Mouse (Mus musculus) hindbrain, embryonic 10.5 days (tissue): ENCODE measurements around the gene Upk3b. TPM values are rescaled to one million over a fixed set of nuclear protein-coding genes. Genes with fewer than 3 reads are reported as not detected.

Experiments used
- DNase-seq: peaks from one replicate; pipeline ENCODE4 v3.0.0-alpha.2; 2017; ENCODE audit warnings: low spot score
- H3K27ac ChIP-seq: fragments of 300-500 bp; sonication (generic); 2 replicates; pipeline ENCODE4 v1.5.1; 2016; ENCODE audit warnings: mild to moderate bottlenecking, moderate library complexity
- H3K27me3 ChIP-seq: fragments of 300-500 bp; sonication (generic); 2 replicates; pipeline ENCODE4 v1.6.1; 2016; ENCODE audit warnings: mild to moderate bottlenecking; ENCODE audit not compliant: poor library complexity, insufficient read depth, severe bottlenecking
- H3K36me3 ChIP-seq: fragments of 300-500 bp; sonication (generic); 2 replicates; pipeline ENCODE4 v1.6.1; 2016; ENCODE audit warnings: mild to moderate bottlenecking, moderate library complexity
- H3K4me1 ChIP-seq: fragments of 300-500 bp; sonication (generic); replicated peaks from 2 replicates; pipeline ENCODE4 v1.6.1; 2016; ENCODE audit warnings: mild to moderate bottlenecking
- H3K4me3 ChIP-seq: fragments of 300-500 bp; sonication (generic); 2 replicates; pipeline ENCODE4 v1.5.1; 2016; ENCODE audit warnings: mild to moderate bottlenecking, moderate library complexity
- H3K9me3 ChIP-seq: fragments of 300-500 bp; sonication (generic); 2 replicates; pipeline ENCODE4 v1.6.1; 2016; ENCODE audit warnings: mild to moderate bottlenecking, moderate library complexity
- WGBS: fragments of 180-500 bp; shearing (Covaris S2); methylation state at CpG from one replicate; pipeline ENCODE4 v1.1.7; 2016; 5-methylcytosine and 5-hydroxymethylcytosine counted together
- polyA plus RNA-seq: library from polyadenylated mRNA; unstranded; fragments of >200 nt; fragmentation: Nextera tagmentation; extraction: Ambion mirVana; gene quantifications from 2 replicates; pipeline ENCODE4 v1.2.1, GENCODE M21; 2016

The Upk3b gene
- polyA plus RNA-seq, 1 experiment from 2014 or later, result 0.26 TPM

- Histone ChIP-seq H3K27me3 (peaks cover 45% of the 10 kb centered on the region), H3K4me1 (peaks cover 37% of the 10 kb centered on the region), H3K27ac (peak overlapping the region; percentile 62; the same call in 1 of the 2 replicates), H3K36me3 (no peaks in the 10 kb centered on the region), H3K9me3 (no peaks in the 10 kb centered on the region), H3K4me3 (peak overlapping the region; percentile 63)
- peak; percentile 53 for DNase-seq
- WGBS, result 5% methylated on average over 21 of the region's 21 CpGs
Measured at GRCm38 (mm10) chr5:136084891-136085651, 46.8 kb downstream of the Upk3b start.

- Histone ChIP-seq H3K27me3 (peaks cover 48% of the 10 kb centered on the region), H3K4me3 (no peak overlapping the region), H3K9me3 (no peaks in the 10 kb centered on the region), H3K27ac (no peak overlapping the region), H3K4me1 (peaks cover 37% of the 10 kb centered on the region), H3K36me3 (no peaks in the 10 kb centered on the region)
- no peak for DNase-seq
- WGBS, result 90% methylated on average over 8 of the region's 8 CpGs
Measured at GRCm38 (mm10) chr5:136086290-136086689, 48.0 kb downstream of the Upk3b start.

GRCm38 (mm10) chr5:136088821-136089575 lies 50.7 kb downstream of the Upk3b start:
- DNase-seq, result no peak
- Histone ChIP-seq H3K4me3 (no peak overlapping the region), H3K36me3 (no peaks in the 10 kb centered on the region), H3K9me3 (no peaks in the 10 kb centered on the region), H3K27ac (no peak overlapping the region), H3K4me1 (peaks cover 30% of the 10 kb centered on the region), H3K27me3 (peaks cover 45% of the 10 kb centered on the region)
- 15% methylated on average over 14 of the region's 14 CpGs for WGBS

GRCm38 (mm10) chr5:136091927-136092326 lies 53.6 kb downstream of the Upk3b start:
- H3K4me3 ChIP-seq, result no peak overlapping the region
- DNase-seq, result no peak
- H3K4me1 ChIP-seq, result peaks cover 27% of the 10 kb centered on the region
- H3K36me3 ChIP-seq, result no peaks in the 10 kb centered on the region
- H3K27me3 ChIP-seq, result peaks cover 16% of the 10 kb centered on the region
- 61% methylated on average over 5 of the region's 5 CpGs for WGBS
- H3K27ac ChIP-seq, result no peak overlapping the region
- no peaks in the 10 kb centered on the region for H3K9me3 ChIP-seq

GRCm38 (mm10) chr5:136094249-136095010 lies 56.1 kb downstream of the Upk3b start:
- Histone ChIP-seq H3K9me3 (no peaks in the 10 kb centered on the region), H3K36me3 (no peaks in the 10 kb centered on the region), H3K4me3 (no peak overlapping the region; the same call in 1 of the 2 replicates), H3K27ac (peak overlapping the region; percentile 29; the same call in 1 of the 2 replicates), H3K4me1 (peaks cover 16% of the 10 kb centered on the region), H3K27me3 (peaks cover 3% of the 10 kb centered on the region; the same call in 1 of the 2 replicates)
- DNase-seq, result no peak
- 55% methylated on average over 8 of the region's 8 CpGs for WGBS

GRCm38 (mm10) chr5:136095089-136095488 lies 56.8 kb downstream of the Upk3b start:
- 74% methylated on average over 7 of the region's 7 CpGs for WGBS
- no peak overlapping the region for H3K4me3 ChIP-seq

More at GRCm38 (mm10) chr5:136095089-136095488, 56.8 kb downstream of the Upk3b start:
- peaks cover 3% of the 10 kb centered on the region; the same call in 1 of the 2 replicates for H3K27me3 ChIP-seq
- no peak overlapping the region for H3K27ac ChIP-seq
- DNase-seq, result no peak
- H3K4me1 ChIP-seq, result peaks cover 16% of the 10 kb centered on the region
- no peaks in the 10 kb centered on the region for H3K9me3 ChIP-seq
- H3K36me3 ChIP-seq, result no peaks in the 10 kb centered on the region

Other genes starting within 250 kb of the Upk3b start
- gene Srrm3, start 231.6 kb upstream of the Upk3b start, polyA plus RNA-seq, result 18.8 and 38.5 TPM in 2 replicates
- gene Hspb1, start 150.6 kb upstream of the Upk3b start, polyA plus RNA-seq, result 10.6 and 24.0 TPM in 2 replicates
- gene Ywhag, start 103.9 kb upstream of the Upk3b start, polyA plus RNA-seq, result 274 and 348 TPM in 2 replicates
- 1.3 and 1.6 TPM in 2 replicates for gene Ssc4d, start 64.0 kb upstream of the Upk3b start, polyA plus RNA-seq
- gene Zp3, start 58.4 kb upstream of the Upk3b start, polyA plus RNA-seq, result not detected in 2 replicates
- gene Dtx2, start 43.7 kb upstream of the Upk3b start, polyA plus RNA-seq, result 34.8 and 38.1 TPM in 2 replicates
- 1.1 and 1.8 TPM in 2 replicates for gene Upk3bl, start 16.0 kb downstream of the Upk3b start, polyA plus RNA-seq
- 4.8 and 5.5 TPM in 2 replicates for gene Rasa4, start 45.4 kb downstream of the Upk3b start, polyA plus RNA-seq
- gene Polr2j, start 78.1 kb downstream of the Upk3b start, polyA plus RNA-seq, result 288 and 292 TPM in 2 replicates
- gene Lrwd1, start 97.6 kb downstream of the Upk3b start, polyA plus RNA-seq, result 54.3 and 59.7 TPM in 2 replicates
- 25.1 and 25.7 TPM in 2 replicates for gene Alkbh4, start 97.7 kb downstream of the Upk3b start, polyA plus RNA-seq
- gene Orai2, start 132.2 kb downstream of the Upk3b start, polyA plus RNA-seq, result 8.5 and 10.9 TPM in 2 replicates
- gene Prkrip1, start 160.5 kb downstream of the Upk3b start, polyA plus RNA-seq, result 67.6 and 77.6 TPM in 2 replicates
- 14.1 and 17.3 TPM in 2 replicates for gene Sh2b2, start 208.1 kb downstream of the Upk3b start, polyA plus RNA-seq